Mouse (Mus musculus) cortical plate, adult 2 months (tissue): ENCODE measurements around the gene Wnt10b.

Experiments
- CTCF ChIP-seq: fragments of 200-500 bp; IDR thresholded peaks from 2 replicates; pipeline ENCODE4 v1.5.1; 2011; ENCODE audit warnings: mild to moderate bottlenecking, control low read depth, low read length; ENCODE audit not compliant: insufficient read depth; ENCODE audit errors: extremely low read depth
- POLR2A ChIP-seq: fragments of 200-500 bp; IDR thresholded peaks from 2 replicates; pipeline ENCODE4 v1.6.1; 2011; ENCODE audit warnings: mild to moderate bottlenecking, low read length, control low read depth; ENCODE audit not compliant: insufficient read depth; ENCODE audit errors: extremely low read depth

- TF ChIP-seq POLR2A (no peak), CTCF (no peak)
Measured at GRCm38 (mm10) chr15:98749093-98749492, 28.9 kb downstream of the Wnt10b start.
